Mouse (Mus musculus) brain, embryonic 18.5 days (tissue): Measurements from ENCODE around the gene Gm1140.
"Not testable (repeated sequence)": the region's sequence is repeated elsewhere in the genome, so short reads cannot be mapped to it uniquely, and the experiment has no call there.

Source experiments
- DNase-seq: peaks from one replicate; pipeline ENCODE4 v3.0.0-alpha.2; 2012; ENCODE audit warnings: low read depth, low spot score

Gene Gm1140

DNA sequence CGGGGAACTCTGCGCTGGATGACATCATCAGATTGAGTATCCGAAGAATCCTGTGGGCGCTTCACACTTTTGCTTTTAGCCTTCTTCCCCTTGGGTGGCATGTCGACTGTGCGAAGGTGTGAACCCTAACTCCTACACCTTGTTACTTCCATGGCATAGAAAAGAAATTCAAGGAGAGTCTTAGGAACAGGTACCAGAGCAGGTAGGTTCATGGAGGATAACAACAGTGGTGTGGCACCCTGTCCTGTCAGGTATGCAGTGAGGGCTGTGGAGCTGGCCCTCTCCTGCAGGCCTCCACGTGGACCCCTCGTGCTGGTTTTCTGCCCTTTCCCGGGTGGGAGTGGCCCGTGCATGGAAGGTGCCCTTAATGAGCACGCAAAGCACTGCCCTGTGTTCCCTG, at the start of gene Gm1140:
Gene Gm1140, minus strand, starts transcription at position 101 of the 400 bp plus-strand sequence.
- DNase-seq = not testable (repeated sequence)

DNA sequence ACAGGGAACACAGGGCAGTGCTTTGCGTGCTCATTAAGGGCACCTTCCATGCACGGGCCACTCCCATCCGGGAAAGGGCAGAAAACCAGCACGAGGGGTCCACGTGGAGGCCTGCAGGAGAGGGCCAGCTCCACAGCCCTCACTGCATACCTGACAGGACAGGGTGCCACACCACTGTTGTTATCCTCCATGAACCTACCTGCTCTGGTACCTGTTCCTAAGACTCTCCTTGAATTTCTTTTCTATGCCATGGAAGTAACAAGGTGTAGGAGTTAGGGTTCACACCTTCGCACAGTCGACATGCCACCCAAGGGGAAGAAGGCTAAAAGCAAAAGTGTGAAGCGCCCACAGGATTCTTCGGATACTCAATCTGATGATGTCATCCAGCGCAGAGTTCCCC, 2.0 kb upstream of the Gm1140 start, which contains the start of gene Gm14692:
Gene Gm14692, plus strand, starts transcription at position 301 of the 400 bp plus-strand sequence.
- DNase-seq = not testable (repeated sequence)
